Mouse (Mus musculus) kidney, embryonic 15.5 days (tissue): ENCODE results near the gene Mtap. TPM values are rescaled to one million over a fixed set of nuclear protein-coding genes. Genes with fewer than 3 reads are reported as not detected.

ENCODE experiments used
- ATAC-seq: fragments of 200-750 bp; cut with Nextera tagmentation; replicated peaks from 2 replicates; pipeline ENCODE4 v1.8.0; 2017; ENCODE audit warnings: moderate TSS enrichment; ENCODE audit not compliant: low FRiP score
- H3K27ac ChIP-seq: fragments of 300-500 bp; sonication (generic); 2 replicates; pipeline ENCODE4 v1.5.1; 2015; ENCODE audit warnings: mild to moderate bottlenecking, inconsistent platforms
- H3K27me3 ChIP-seq: fragments of 300-500 bp; sonication (generic); 2 replicates; pipeline ENCODE4 v1.6.1; 2015; ENCODE audit warnings: inconsistent platforms
- H3K36me3 ChIP-seq: fragments of 300-500 bp; sonication (generic); 2 replicates; pipeline ENCODE4 v1.6.1; 2015; ENCODE audit warnings: inconsistent platforms
- H3K4me1 ChIP-seq: fragments of 300-500 bp; sonication (generic); 2 replicates; pipeline ENCODE4 v1.6.1; 2015; ENCODE audit warnings: inconsistent platforms
- H3K4me2 ChIP-seq: fragments of 300-500 bp; sonication (generic); 2 replicates; pipeline ENCODE4 v1.6.1; 2015; ENCODE audit warnings: moderate library complexity, mild to moderate bottlenecking, inconsistent platforms
- H3K4me3 ChIP-seq: fragments of 300-500 bp; sonication (generic); replicated peaks from 2 replicates; pipeline ENCODE4 v1.5.1; 2015; ENCODE audit warnings: mild to moderate bottlenecking, inconsistent platforms
- H3K9ac ChIP-seq: fragments of 300-500 bp; sonication (generic); 2 replicates; pipeline ENCODE4 v1.6.1; 2015; ENCODE audit warnings: mild to moderate bottlenecking, inconsistent platforms
- H3K9me3 ChIP-seq: fragments of 300-500 bp; sonication (generic); replicated peaks from 2 replicates; pipeline ENCODE4 v1.6.1; 2016; ENCODE audit warnings: inconsistent platforms
- WGBS: fragments of 180-500 bp; shearing (Covaris S2); methylation state at CpG from one replicate; pipeline ENCODE4 v1.1.7; 2015; ENCODE audit warnings: mixed read lengths; 5-methylcytosine and 5-hydroxymethylcytosine counted together
- polyA plus RNA-seq: library from polyadenylated mRNA; unstranded; fragments of >200 nt; fragmentation: Nextera tagmentation; extraction: Ambion mirVana; gene quantifications from 2 replicates; pipeline ENCODE4 v1.2.1, GENCODE M21; 2015

Gene Mtap
- polyA plus RNA-seq: 74.0 and 74.7 TPM in 2 replicates

- no peaks in the 10 kb centered on the region for H3K27me3 ChIP-seq
- under 1% methylated on average over 31 of the region's 31 CpGs for WGBS
- H3K9ac ChIP-seq: peak within 1 kb of the TSS; percentile 80
- ATAC-seq: peak; percentile 96
- peak within 1 kb of the TSS; percentile 85 for H3K4me3 ChIP-seq
- no peaks in the 10 kb centered on the region for H3K36me3 ChIP-seq
- no peaks in the 10 kb centered on the region for H3K9me3 ChIP-seq
- peak within 1 kb of the TSS; percentile 91 for H3K27ac ChIP-seq
- H3K4me1 ChIP-seq: peaks cover 37% of the 10 kb centered on the region
- peak within 1 kb of the TSS; percentile 84 for H3K4me2 ChIP-seq
Observed at GRCm38 (mm10) chr4:89136906-89137541, at the start of gene Mtap. Mtap (plus strand) TSS chr4:89137122.

- Histone ChIP-seq H3K9me3 (no peaks in the 10 kb centered on the region), H3K4me2 (no peak overlapping the region), H3K27ac (no peak overlapping the region), H3K4me3 (no peak overlapping the region), H3K36me3 (no peaks in the 10 kb centered on the region), H3K9ac (no peak overlapping the region), H3K4me1 (no peaks in the 10 kb centered on the region), H3K27me3 (no peaks in the 10 kb centered on the region)
- no peak for ATAC-seq
- 92% methylated on average over 7 of the region's 7 CpGs for WGBS
Observed at GRCm38 (mm10) chr4:89089110-89089509, 47.8 kb upstream of the Mtap start.

- Histone ChIP-seq H3K4me1 (no peaks in the 10 kb centered on the region), H3K27me3 (no peaks in the 10 kb centered on the region), H3K9me3 (no peaks in the 10 kb centered on the region), H3K36me3 (no peaks in the 10 kb centered on the region), H3K4me3 (no peak overlapping the region), H3K27ac (no peak overlapping the region), H3K9ac (no peak overlapping the region), H3K4me2 (no peak overlapping the region)
- 77% methylated on average over 6 of the region's 6 CpGs for WGBS
- ATAC-seq: no peak
Observed at GRCm38 (mm10) chr4:89090217-89090616, 46.7 kb upstream of the Mtap start.

DNA sequence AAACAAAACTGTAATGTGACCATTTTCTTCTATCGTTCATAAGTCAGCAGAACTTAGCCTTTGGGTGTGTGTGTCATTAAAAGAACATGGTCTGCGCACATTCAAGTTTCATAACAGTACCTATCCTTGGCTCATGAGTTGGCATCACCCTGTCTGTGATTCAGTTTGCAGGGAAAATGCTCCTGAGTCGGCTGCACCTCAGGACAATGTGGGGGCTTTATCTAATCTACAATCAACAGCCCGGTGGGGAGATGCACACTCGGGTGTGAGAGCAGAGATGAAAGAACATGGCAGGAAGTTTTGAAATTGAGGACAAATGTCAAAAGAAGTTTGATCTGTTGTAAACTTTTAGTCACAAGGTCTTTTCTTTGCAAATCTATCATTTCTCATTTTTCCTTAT is 44.8 kb upstream of the Mtap start:
- 72% methylated on average over 5 of the region's 5 CpGs for WGBS
- no peak for ATAC-seq

DNA sequence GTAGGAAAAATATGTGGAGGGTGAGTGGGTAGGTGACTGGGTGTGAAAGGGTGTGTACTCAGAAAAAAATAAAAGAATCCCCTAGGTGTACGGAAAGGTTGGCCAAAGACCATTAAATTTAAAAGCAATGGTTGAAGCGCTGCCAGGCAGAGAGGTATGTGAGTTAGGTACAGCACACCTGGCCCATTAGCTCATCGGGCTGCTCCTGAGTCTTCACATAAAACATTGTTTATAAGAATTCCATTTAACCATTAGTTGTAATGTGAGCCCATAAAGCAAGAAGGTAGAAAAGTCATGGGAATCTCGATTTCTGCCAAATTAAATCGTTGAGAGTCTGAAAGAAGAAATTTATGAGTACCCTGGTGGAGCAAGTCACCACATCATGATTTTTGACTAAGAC is 42.1 kb upstream of the Mtap start:
- H3K9ac ChIP-seq: no peak overlapping the region
- H3K36me3 ChIP-seq: no peaks in the 10 kb centered on the region
- H3K27me3 ChIP-seq: no peaks in the 10 kb centered on the region
- ATAC-seq: no peak
- WGBS: 78% methylated on average over 5 of the region's 5 CpGs
- H3K4me2 ChIP-seq: no peak overlapping the region
- no peaks in the 10 kb centered on the region for H3K9me3 ChIP-seq
- no peak overlapping the region for H3K27ac ChIP-seq
- H3K4me3 ChIP-seq: no peak overlapping the region
- no peaks in the 10 kb centered on the region for H3K4me1 ChIP-seq

More for the DNA sequence above, 44.8 kb upstream of the Mtap start:
- H3K9ac ChIP-seq: no peak overlapping the region
- H3K4me1 ChIP-seq: no peaks in the 10 kb centered on the region
- no peaks in the 10 kb centered on the region for H3K27me3 ChIP-seq
- H3K9me3 ChIP-seq: no peaks in the 10 kb centered on the region
- H3K36me3 ChIP-seq: no peaks in the 10 kb centered on the region
- no peak overlapping the region for H3K4me2 ChIP-seq
- no peak overlapping the region for H3K27ac ChIP-seq
- H3K4me3 ChIP-seq: no peak overlapping the region

GRCm38 (mm10) chr4:89098261-89098660 is 38.7 kb upstream of the Mtap start:
- 70% methylated on average over 5 of the region's 5 CpGs for WGBS
- Histone ChIP-seq H3K9ac (no peak overlapping the region), H3K9me3 (no peaks in the 10 kb centered on the region), H3K36me3 (no peaks in the 10 kb centered on the region), H3K27me3 (no peaks in the 10 kb centered on the region), H3K4me1 (no peaks in the 10 kb centered on the region), H3K4me2 (no peak overlapping the region), H3K27ac (no peak overlapping the region), H3K4me3 (no peak overlapping the region)
- no peak for ATAC-seq

- WGBS: 81% methylated on average over 3 of the region's 3 CpGs
- H3K4me2 ChIP-seq: no peak overlapping the region
- no peak overlapping the region for H3K27ac ChIP-seq
- no peak overlapping the region for H3K9ac ChIP-seq
- no peaks in the 10 kb centered on the region for H3K4me1 ChIP-seq
- H3K36me3 ChIP-seq: no peaks in the 10 kb centered on the region
- H3K4me3 ChIP-seq: no peak overlapping the region
- no peak for ATAC-seq
- no peaks in the 10 kb centered on the region for H3K27me3 ChIP-seq
- no peaks in the 10 kb centered on the region for H3K9me3 ChIP-seq
Observed at GRCm38 (mm10) chr4:89101276-89101675, 35.6 kb upstream of the Mtap start.

- no peak overlapping the region for H3K27ac ChIP-seq
- no peak for ATAC-seq
- no peaks in the 10 kb centered on the region for H3K4me1 ChIP-seq
- no peak overlapping the region for H3K4me3 ChIP-seq
- H3K36me3 ChIP-seq: no peaks in the 10 kb centered on the region
- no peak overlapping the region for H3K4me2 ChIP-seq
- no peak overlapping the region for H3K9ac ChIP-seq
- H3K27me3 ChIP-seq: no peaks in the 10 kb centered on the region
- no peaks in the 10 kb centered on the region for H3K9me3 ChIP-seq
- WGBS: 64% methylated on average over 2 of the region's 2 CpGs
Observed at GRCm38 (mm10) chr4:89102283-89102682, 34.6 kb upstream of the Mtap start.

- no peaks in the 10 kb centered on the region for H3K4me1 ChIP-seq
- ATAC-seq: no peak
Observed at GRCm38 (mm10) chr4:89105486-89105885, 31.4 kb upstream of the Mtap start.

GRCm38 (mm10) chr4:89106505-89106904 is 30.4 kb upstream of the Mtap start:
- Histone ChIP-seq H3K4me3 (no peak overlapping the region), H3K27ac (no peak overlapping the region), H3K4me2 (no peak overlapping the region), H3K4me1 (no peaks in the 10 kb centered on the region), H3K9ac (no peak overlapping the region), H3K27me3 (no peaks in the 10 kb centered on the region), H3K9me3 (no peaks in the 10 kb centered on the region), H3K36me3 (no peaks in the 10 kb centered on the region)
- no peak for ATAC-seq
- 58% methylated on average over 2 of the region's 2 CpGs for WGBS

More at GRCm38 (mm10) chr4:89105486-89105885, 31.4 kb upstream of the Mtap start:
- 44% methylated on average over 2 of the region's 2 CpGs for WGBS
- H3K27me3 ChIP-seq: no peaks in the 10 kb centered on the region
- H3K9ac ChIP-seq: no peak overlapping the region
- no peaks in the 10 kb centered on the region for H3K36me3 ChIP-seq
- H3K27ac ChIP-seq: no peak overlapping the region
- no peaks in the 10 kb centered on the region for H3K9me3 ChIP-seq
- no peak overlapping the region for H3K4me3 ChIP-seq
- H3K4me2 ChIP-seq: no peak overlapping the region

DNA sequence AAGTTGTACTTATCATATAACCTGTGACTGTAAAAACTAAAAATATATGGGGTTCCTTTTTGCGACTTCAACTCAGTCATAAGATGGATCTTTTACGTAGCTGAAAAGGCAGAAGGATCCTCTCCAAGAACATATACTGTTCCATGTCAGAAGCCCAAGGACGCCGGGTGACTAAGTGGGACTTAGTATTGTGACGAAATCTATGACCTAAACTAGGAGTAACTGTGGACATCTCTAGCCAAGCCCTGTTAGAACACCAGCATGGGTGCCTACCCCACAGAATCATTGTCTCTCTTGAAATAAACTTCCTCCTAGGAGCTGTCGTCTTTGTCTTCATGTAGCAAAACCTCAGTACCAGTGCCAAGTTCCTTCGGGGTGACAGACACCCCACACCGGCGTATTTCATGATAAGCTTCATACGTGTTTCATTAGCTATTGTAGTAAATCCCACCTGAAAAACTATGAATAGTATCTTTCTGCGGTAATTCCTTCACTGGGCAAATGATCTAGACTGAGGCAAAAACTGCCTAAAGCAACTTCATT is 24.7 kb upstream of the Mtap start:
- Histone ChIP-seq H3K4me1 (no peaks in the 10 kb centered on the region), H3K4me2 (no peak overlapping the region), H3K9ac (no peak overlapping the region), H3K27me3 (no peaks in the 10 kb centered on the region), H3K4me3 (no peak overlapping the region), H3K27ac (no peak overlapping the region), H3K9me3 (no peaks in the 10 kb centered on the region), H3K36me3 (no peaks in the 10 kb centered on the region)
- no peak for ATAC-seq
- WGBS: 90% methylated on average over 11 of the region's 11 CpGs

DNA sequence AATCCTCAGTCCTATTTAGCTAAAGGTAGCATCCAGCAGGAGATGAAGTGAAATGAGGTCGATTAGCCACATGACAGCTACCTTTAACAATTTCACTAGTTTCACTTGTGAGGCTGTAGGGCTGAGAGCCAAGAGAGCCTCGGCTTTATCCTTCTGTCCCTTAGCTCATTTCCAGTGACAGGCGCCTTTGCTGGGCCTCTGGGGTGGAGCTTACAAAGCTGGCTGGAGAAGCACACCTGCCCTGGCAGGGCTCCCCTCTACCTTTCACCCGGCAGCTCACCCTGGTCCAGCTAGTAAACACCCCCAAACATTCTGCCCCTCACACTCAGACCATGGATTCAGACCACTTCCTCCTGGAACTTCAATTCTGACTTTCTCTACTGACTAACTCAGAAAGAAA is 24.1 kb upstream of the Mtap start:
- Histone ChIP-seq H3K9me3 (no peaks in the 10 kb centered on the region), H3K4me1 (no peaks in the 10 kb centered on the region), H3K4me2 (no peak overlapping the region), H3K9ac (no peak overlapping the region), H3K27ac (no peak overlapping the region), H3K36me3 (no peaks in the 10 kb centered on the region), H3K27me3 (no peaks in the 10 kb centered on the region), H3K4me3 (no peak overlapping the region)
- no peak for ATAC-seq
- 71% methylated on average over 4 of the region's 4 CpGs for WGBS

- H3K27ac ChIP-seq: no peak overlapping the region
- H3K27me3 ChIP-seq: no peaks in the 10 kb centered on the region
- no peaks in the 10 kb centered on the region for H3K36me3 ChIP-seq
- no peak overlapping the region for H3K4me3 ChIP-seq
- no peaks in the 10 kb centered on the region for H3K4me1 ChIP-seq
- H3K9me3 ChIP-seq: no peaks in the 10 kb centered on the region
- H3K9ac ChIP-seq: no peak overlapping the region
- H3K4me2 ChIP-seq: no peak overlapping the region
- 78% methylated on average over 2 of the region's 2 CpGs for WGBS
- ATAC-seq: no peak
Observed at GRCm38 (mm10) chr4:89116006-89116405, 20.9 kb upstream of the Mtap start.
